Mouse (Mus musculus) embryonic facial prominence, embryonic 13.5 days (tissue): ENCODE data around the gene Cmip. TPM values are rescaled to one million over a fixed set of nuclear protein-coding genes. Genes with fewer than 3 reads are reported as not detected.
A peak's percentile ranks its signal among the peaks of the same experiment; 100 is the strongest.

Experiments
- ATAC-seq: fragments of 200-750 bp; cut with Nextera tagmentation; 2 replicates; pipeline ENCODE4 v1.8.0; 2017; ENCODE audit warnings: low read depth; ENCODE audit not compliant: insufficient number of reproducible peaks, insufficient read depth, low FRiP score, low TSS enrichment
- H3K27ac ChIP-seq: fragments of 300-500 bp; sonication (generic); 2 replicates; pipeline ENCODE4 v1.5.1; 2015; ENCODE audit warnings: moderate library complexity, mild to moderate bottlenecking, inconsistent platforms
- H3K27me3 ChIP-seq: fragments of 300-500 bp; sonication (generic); 2 replicates; pipeline ENCODE4 v1.6.1; 2015; ENCODE audit warnings: mild to moderate bottlenecking, inconsistent platforms
- H3K36me3 ChIP-seq: fragments of 300-500 bp; sonication (generic); 2 replicates; pipeline ENCODE4 v1.6.1; 2015; ENCODE audit warnings: mild to moderate bottlenecking, inconsistent platforms
- H3K4me1 ChIP-seq: fragments of 300-500 bp; sonication (generic); 2 replicates; pipeline ENCODE4 v1.6.1; 2015; ENCODE audit warnings: inconsistent platforms
- H3K4me2 ChIP-seq: fragments of 300-500 bp; sonication (generic); 2 replicates; pipeline ENCODE4 v1.6.1; 2015; ENCODE audit warnings: moderate library complexity, mild to moderate bottlenecking, inconsistent platforms
- H3K4me3 ChIP-seq: fragments of 300-500 bp; sonication (generic); 2 replicates; pipeline ENCODE4 v1.5.1; 2015; ENCODE audit warnings: mild to moderate bottlenecking, inconsistent platforms
- H3K9ac ChIP-seq: fragments of 300-500 bp; sonication (generic); 2 replicates; pipeline ENCODE4 v1.6.1; 2015; ENCODE audit warnings: mild to moderate bottlenecking, inconsistent platforms
- H3K9me3 ChIP-seq: fragments of 300-500 bp; sonication (generic); 2 replicates; pipeline ENCODE4 v1.6.1; 2016; ENCODE audit warnings: inconsistent platforms
- WGBS: fragments of 180-500 bp; shearing (Covaris S2); methylation state at CpG from one replicate; pipeline ENCODE4 v1.1.7; 2015; ENCODE audit warnings: mixed read lengths; 5-methylcytosine and 5-hydroxymethylcytosine counted together
- polyA plus RNA-seq: library from polyadenylated mRNA; unstranded; fragments of >200 nt; fragmentation: Nextera tagmentation; extraction: Ambion mirVana; gene quantifications from 2 replicates; pipeline ENCODE4 v1.2.1, GENCODE M21; 2015

Gene Cmip
- polyA plus RNA-seq, 1 experiment from 2014 or later: 17.7 TPM

DNA sequence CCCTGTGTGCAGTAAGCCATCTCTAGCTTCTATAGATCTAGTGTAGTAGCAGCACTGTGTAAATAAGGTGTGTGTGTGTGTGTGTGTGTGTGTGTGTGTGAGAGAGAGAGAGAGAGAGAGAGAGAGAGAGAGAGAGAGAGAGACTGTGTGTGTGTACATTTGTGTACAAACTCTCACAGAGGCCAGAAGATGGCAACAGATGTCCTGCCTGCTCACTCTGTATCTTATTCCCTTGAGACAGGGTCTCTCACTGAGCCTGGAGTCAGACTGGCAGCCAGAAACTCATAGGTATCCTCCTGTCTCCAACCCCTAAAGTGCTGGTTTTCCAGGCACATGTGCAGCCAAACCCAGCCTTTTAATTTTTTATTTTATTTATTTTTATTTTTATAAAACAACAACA, 221.2 kb downstream of the Cmip start:
- H3K36me3 ChIP-seq: no peaks in the 10 kb centered on the region
- no peak overlapping the region for H3K4me2 ChIP-seq
- no peaks in the 10 kb centered on the region for H3K4me1 ChIP-seq
- H3K4me3 ChIP-seq: no peak overlapping the region
- H3K9ac ChIP-seq: no peak overlapping the region
- ATAC-seq: no peak
- no peaks in the 10 kb centered on the region for H3K27me3 ChIP-seq
- no peak overlapping the region for H3K27ac ChIP-seq
- 0 out of 2 replicates have a peak, but pooled peaks cover 3% of the 10 kb centered on the region for H3K9me3 ChIP-seq

- H3K27me3 ChIP-seq: no peaks in the 10 kb centered on the region
- 94% methylated on average over 9 of the region's 9 CpGs for WGBS
Observed at GRCm38 (mm10) chr8:117479996-117480395, 223.1 kb downstream of the Cmip start.

DNA sequence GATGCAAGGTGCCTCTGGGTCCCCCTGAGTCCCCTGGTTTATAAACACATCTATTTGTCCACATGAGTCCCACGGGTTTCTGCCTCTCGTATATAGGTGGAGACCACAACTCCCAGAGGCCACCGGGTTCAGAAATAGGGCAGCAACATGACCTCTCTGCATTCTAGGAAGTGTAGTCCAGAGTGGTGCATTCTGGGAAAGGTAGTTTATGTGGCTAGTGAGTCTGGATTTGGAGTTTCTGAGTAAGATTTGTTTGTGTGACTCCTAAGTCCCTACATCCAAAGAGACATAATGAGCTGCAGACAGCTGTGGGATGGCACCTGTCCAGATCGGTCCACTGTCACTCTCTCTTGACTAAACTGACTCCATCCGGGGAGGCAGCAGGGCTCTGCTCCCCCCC, 223.7 kb downstream of the Cmip start:
- Histone ChIP-seq H3K9me3 (0 out of 2 replicates have a peak, but pooled peaks cover 3% of the 10 kb centered on the region), H3K4me1 (no peaks in the 10 kb centered on the region), H3K9ac (no peak overlapping the region), H3K36me3 (no peaks in the 10 kb centered on the region), H3K4me3 (no peak overlapping the region), H3K27me3 (no peaks in the 10 kb centered on the region), H3K27ac (no peak overlapping the region), H3K4me2 (no peak overlapping the region)
- 36% methylated on average over 5 of the region's 5 CpGs for WGBS
- ATAC-seq: no peak

More at GRCm38 (mm10) chr8:117479996-117480395, 223.1 kb downstream of the Cmip start:
- 0 out of 2 replicates have a peak, but pooled peaks cover 3% of the 10 kb centered on the region for H3K9me3 ChIP-seq
- H3K9ac ChIP-seq: no peak overlapping the region
- no peaks in the 10 kb centered on the region for H3K4me1 ChIP-seq
- no peak for ATAC-seq
- no peak overlapping the region for H3K27ac ChIP-seq
- no peaks in the 10 kb centered on the region for H3K36me3 ChIP-seq
- no peak overlapping the region for H3K4me3 ChIP-seq
- no peak overlapping the region for H3K4me2 ChIP-seq

- WGBS: 79% methylated on average over 5 of the region's 5 CpGs
- ATAC-seq: no peak
- H3K4me2 ChIP-seq: no peak overlapping the region
- no peak overlapping the region for H3K9ac ChIP-seq
- no peaks in the 10 kb centered on the region for H3K36me3 ChIP-seq
- H3K27ac ChIP-seq: no peak overlapping the region
- 0 out of 2 replicates have a peak, but pooled peaks cover 3% of the 10 kb centered on the region for H3K9me3 ChIP-seq
- H3K4me1 ChIP-seq: no peaks in the 10 kb centered on the region
- no peaks in the 10 kb centered on the region for H3K27me3 ChIP-seq
- no peak overlapping the region for H3K4me3 ChIP-seq
Observed at GRCm38 (mm10) chr8:117481830-117482229, 225.0 kb downstream of the Cmip start.

GRCm38 (mm10) chr8:117484731-117485130, 227.9 kb downstream of the Cmip start:
- H3K4me1 ChIP-seq: no peaks in the 10 kb centered on the region
- H3K27ac ChIP-seq: no peak overlapping the region
- no peak overlapping the region for H3K4me2 ChIP-seq
- no peak overlapping the region for H3K4me3 ChIP-seq
- no peak for ATAC-seq
- 84% methylated on average over 8 of the region's 8 CpGs for WGBS
- 0 out of 2 replicates have a peak, but pooled peaks cover 3% of the 10 kb centered on the region for H3K9me3 ChIP-seq
- H3K27me3 ChIP-seq: no peaks in the 10 kb centered on the region
- no peaks in the 10 kb centered on the region for H3K36me3 ChIP-seq
- H3K9ac ChIP-seq: no peak overlapping the region

DNA sequence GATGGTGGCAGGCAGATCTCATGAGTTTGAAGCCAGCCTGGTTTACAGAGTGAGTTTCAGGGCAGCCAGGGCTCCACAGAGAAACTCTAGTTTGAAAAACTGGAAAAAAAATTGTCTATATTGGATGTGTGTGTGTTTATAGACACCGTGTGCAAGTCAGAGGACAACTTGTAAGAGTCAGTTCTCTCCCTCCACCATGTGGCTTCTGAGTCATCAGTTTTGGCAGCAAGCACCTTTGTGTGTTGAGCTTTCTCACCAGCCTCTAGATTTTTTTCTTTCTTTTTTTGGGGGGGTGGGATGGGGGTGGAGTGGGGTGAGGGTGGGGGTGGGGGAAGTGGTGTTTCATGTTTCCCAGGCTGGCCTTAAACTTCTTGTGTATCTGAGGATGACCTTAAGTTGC, 228.5 kb downstream of the Cmip start:
- H3K4me2 ChIP-seq: no peak overlapping the region
- no peaks in the 10 kb centered on the region for H3K4me1 ChIP-seq
- no peak for ATAC-seq
- no peak overlapping the region for H3K4me3 ChIP-seq
- WGBS: 77% methylated on average over 1 of the region's 1 CpGs
- no peaks in the 10 kb centered on the region for H3K36me3 ChIP-seq
- no peak overlapping the region for H3K9ac ChIP-seq
- H3K27ac ChIP-seq: no peak overlapping the region
- H3K27me3 ChIP-seq: no peaks in the 10 kb centered on the region
- H3K9me3 ChIP-seq: 0 out of 2 replicates have a peak, but pooled peaks cover under 1% of the 10 kb centered on the region

- no peak for ATAC-seq
- H3K9me3 ChIP-seq: no peaks in the 10 kb centered on the region
- no peak overlapping the region for H3K4me2 ChIP-seq
- no peaks in the 10 kb centered on the region for H3K36me3 ChIP-seq
- WGBS: 74% methylated on average over 10 of the region's 10 CpGs
- H3K27me3 ChIP-seq: 0 out of 2 replicates have a peak, but pooled peaks cover 2% of the 10 kb centered on the region
- H3K27ac ChIP-seq: no peak overlapping the region
- H3K4me3 ChIP-seq: no peak overlapping the region
- no peak overlapping the region for H3K9ac ChIP-seq
- H3K4me1 ChIP-seq: no peaks in the 10 kb centered on the region
Observed at GRCm38 (mm10) chr8:117488246-117489005, 231.6 kb downstream of the Cmip start.

DNA sequence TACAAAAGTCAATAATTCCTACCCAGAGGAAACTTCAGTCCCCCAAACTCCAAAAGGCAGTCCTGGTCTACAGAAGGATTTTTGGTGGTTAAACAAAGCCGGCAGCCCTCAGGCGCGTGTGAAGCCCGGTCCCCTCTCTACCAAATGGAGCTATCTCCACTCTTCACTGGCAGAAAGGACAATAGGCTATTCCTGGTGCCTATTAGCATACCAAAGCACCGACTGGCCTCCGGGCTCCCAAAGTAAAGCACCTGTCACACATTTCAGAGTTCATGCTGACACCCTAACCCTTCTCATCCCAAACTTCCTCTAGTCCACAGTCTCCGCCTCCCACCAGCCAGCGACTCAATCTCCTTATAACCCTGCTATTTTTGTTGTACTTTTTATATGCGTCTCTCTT, 236.7 kb downstream of the Cmip start:
- Histone ChIP-seq H3K9me3 (no peaks in the 10 kb centered on the region), H3K36me3 (no peaks in the 10 kb centered on the region), H3K4me2 (no peak overlapping the region), H3K9ac (no peak overlapping the region), H3K4me3 (no peak overlapping the region), H3K27ac (no peak overlapping the region), H3K27me3 (peaks cover 30% of the 10 kb centered on the region), H3K4me1 (peaks cover 8% of the 10 kb centered on the region)
- WGBS: 16% methylated on average over 9 of the region's 9 CpGs
- ATAC-seq: no peak

- peaks cover 39% of the 10 kb centered on the region for H3K27me3 ChIP-seq
- no peak overlapping the region for H3K4me3 ChIP-seq
- H3K9me3 ChIP-seq: no peaks in the 10 kb centered on the region
- no peak overlapping the region for H3K9ac ChIP-seq
- peaks cover 13% of the 10 kb centered on the region for H3K4me1 ChIP-seq
- no peaks in the 10 kb centered on the region for H3K36me3 ChIP-seq
- no peak overlapping the region for H3K27ac ChIP-seq
- no peak for ATAC-seq
- no peak overlapping the region for H3K4me2 ChIP-seq
- 51% methylated on average over 2 of the region's 2 CpGs for WGBS
Observed at GRCm38 (mm10) chr8:117494874-117495273, 238.0 kb downstream of the Cmip start.

DNA sequence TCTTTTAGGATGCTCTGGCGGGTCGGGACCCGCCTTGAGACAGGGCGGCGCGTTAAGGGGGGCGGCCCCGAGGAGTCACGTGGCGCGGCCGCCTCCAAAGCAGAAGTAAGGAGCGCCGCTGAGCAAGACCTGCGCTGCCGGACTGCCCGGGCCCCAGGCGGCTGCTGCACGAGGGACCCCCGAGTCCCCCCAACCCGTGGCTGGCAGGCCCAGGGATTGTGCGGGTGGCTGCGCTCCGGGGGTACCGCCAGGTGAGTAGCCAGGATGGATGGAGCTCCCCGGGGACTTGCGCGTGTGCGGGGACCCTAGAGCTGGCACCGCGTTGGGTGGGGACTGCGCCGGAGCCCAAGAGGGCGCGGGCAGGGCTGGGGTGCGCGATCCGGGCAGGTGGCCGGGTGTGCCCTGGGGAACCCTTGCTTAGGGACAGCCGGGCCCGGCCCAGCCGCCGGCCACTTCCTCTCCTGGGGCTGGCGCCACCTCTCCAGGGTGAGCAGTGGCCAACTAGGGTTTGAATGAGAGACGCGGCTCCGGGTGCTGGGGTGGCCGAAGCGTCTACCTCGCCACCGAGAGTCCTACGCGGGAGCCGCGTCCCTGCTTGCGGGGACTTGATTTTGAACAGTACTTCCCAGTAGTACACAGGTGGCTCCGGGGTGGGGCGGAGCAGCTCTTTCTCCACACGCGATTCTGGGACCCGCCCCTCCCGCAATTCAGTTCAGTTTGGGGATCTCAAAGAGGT, 241.5 kb downstream of the Cmip start, which contains the start of gene Plcg2:
TSS of gene Plcg2 (plus strand) at position 113 of the 736 bp plus-strand sequence.
- Histone ChIP-seq H3K4me3 (peak within 1 kb of the TSS; percentile 57), H3K4me1 (peaks cover 13% of the 10 kb centered on the region), H3K27ac (no peak within 1 kb of the TSS), H3K9ac (peak within 1 kb of the TSS; percentile 68), H3K27me3 (peaks cover 37% of the 10 kb centered on the region), H3K9me3 (no peaks in the 10 kb centered on the region), H3K36me3 (no peaks in the 10 kb centered on the region), H3K4me2 (peak within 1 kb of the TSS; percentile 98)
- ATAC-seq: no peak
- under 1% methylated on average over 45 of the region's 62 CpGs for WGBS

DNA sequence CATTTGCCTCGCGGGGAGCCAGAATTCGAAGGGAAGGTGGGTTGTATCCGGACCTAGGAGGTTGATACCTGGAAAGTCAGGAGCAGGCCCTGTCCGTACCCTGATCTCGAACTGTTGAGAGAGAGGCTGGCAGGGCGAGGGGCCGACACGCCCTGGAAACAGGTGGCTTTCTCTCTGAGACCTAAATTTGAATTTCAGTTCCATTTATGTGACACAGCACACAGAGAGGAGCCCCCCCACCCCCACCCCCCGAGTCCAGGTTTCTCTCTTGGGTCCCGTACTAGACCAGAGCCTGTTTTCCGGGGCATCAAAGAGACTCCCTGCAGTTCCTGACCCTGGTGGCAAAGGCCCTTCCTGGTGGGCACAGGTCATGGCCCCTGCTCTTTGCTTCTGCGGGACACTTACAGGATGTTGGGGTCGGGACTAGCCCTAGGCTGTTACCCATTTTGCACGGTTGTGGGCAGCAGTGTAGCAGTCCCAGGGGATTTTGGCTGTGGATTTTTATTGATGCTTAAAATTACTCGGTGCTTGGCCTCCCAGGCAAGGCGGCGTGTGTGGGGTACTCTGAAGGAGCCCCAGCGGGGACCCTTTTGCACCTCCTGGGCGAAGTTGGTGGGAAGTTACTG, 242.2 kb downstream of the Cmip start:
- Histone ChIP-seq H3K4me3 (peak overlapping the region; percentile 57), H3K27ac (no peak overlapping the region), H3K27me3 (peaks cover 31% of the 10 kb centered on the region), H3K4me2 (peak overlapping the region; percentile 98), H3K4me1 (peaks cover 13% of the 10 kb centered on the region), H3K9me3 (no peaks in the 10 kb centered on the region), H3K9ac (peak overlapping the region; percentile 68), H3K36me3 (no peaks in the 10 kb centered on the region)
- 5% methylated on average over 20 of the region's 20 CpGs for WGBS
- ATAC-seq: no peak
